Mouse (Mus musculus) heart, adult 18-20 months (tissue): ENCODE data around the gene Mphosph10. TPM values are rescaled to one million over a fixed set of nuclear protein-coding genes. Genes with fewer than 3 reads are reported as not detected.

Experiments used
- DNase-seq, 2 experiments: peaks; one replicate each; pipeline ENCODE4 v3.0.0; 2021 to 2022; ENCODE audit warnings: mixed read lengths in 1 of 2
- long read RNA-seq, 2 experiments: library from polyadenylated mRNA; stranded (forward); transcript quantifications; one replicate each; pipeline ENCODE4 v2.0.0; 2021
- total RNA-seq, 2 experiments: library from RNA; stranded (reverse); gene quantifications; 2 replicates each; pipeline ENCODE4 v1.2.3; 2021

The Mphosph10 gene
- total RNA-seq: 10 to 100 TPM; 11.9 to 13.5 TPM
- long read RNA-seq, experiment 1, transcript Mphosph10-201 (11 exons, 2,248 nt): major isoform, 16 of 16 reads
- long read RNA-seq, experiment 1, partial matches to known transcripts: 0 of 16 reads
- long read RNA-seq, experiment 1, other reads (novel, unspliced or antisense): 0 of 16 reads
- long read RNA-seq, experiment 2, transcript Mphosph10-201 (11 exons, 2,248 nt): major isoform, 7 of 9 reads
- long read RNA-seq, experiment 2, partial matches to known transcripts: 2 of 9 reads
- long read RNA-seq, experiment 2, other reads (novel, unspliced or antisense): 0 of 9 reads

DNA sequence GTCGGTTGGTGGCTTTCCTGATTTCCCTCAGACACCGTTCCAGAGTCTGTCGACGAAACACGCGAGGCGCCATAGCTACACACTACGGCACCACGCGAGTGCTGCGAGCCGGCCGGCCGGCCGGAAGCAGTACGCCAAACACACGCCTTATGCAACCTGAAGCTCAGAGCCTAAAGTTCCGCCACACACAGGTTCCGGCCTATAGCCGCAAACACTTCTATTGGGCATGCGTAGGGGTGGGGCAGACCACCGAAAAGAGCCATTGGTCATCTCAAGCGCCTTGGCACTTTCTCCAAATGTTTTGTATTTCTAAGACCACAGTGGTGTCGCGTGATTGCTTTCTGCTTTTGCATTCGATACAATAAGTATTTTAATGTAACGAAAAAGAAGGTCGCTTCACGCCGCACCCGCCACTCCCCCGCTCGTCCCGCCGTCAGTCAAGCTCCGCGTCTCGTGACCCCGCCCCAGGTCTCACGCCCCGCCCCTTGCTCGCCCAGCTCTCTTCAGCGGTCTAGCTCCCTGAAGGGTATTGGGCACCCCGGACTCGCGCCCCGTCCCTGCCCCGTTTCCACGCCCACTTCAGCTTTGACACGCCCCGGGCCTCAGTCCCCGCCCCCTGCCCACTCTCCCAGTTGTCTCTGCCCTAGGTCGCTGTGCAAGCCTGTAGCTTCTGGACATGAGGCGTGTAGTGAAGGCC is at the start of gene Mphosph10, which contains the start of gene Mcee:
Gene Mphosph10 (minus strand): TSS at position 147 of the 697 bp plus-strand sequence.
Gene Mcee (plus strand): TSS at position 486 of the 697 bp plus-strand sequence.
- peak; percentile 98 to 100 for DNase-seq

DNA sequence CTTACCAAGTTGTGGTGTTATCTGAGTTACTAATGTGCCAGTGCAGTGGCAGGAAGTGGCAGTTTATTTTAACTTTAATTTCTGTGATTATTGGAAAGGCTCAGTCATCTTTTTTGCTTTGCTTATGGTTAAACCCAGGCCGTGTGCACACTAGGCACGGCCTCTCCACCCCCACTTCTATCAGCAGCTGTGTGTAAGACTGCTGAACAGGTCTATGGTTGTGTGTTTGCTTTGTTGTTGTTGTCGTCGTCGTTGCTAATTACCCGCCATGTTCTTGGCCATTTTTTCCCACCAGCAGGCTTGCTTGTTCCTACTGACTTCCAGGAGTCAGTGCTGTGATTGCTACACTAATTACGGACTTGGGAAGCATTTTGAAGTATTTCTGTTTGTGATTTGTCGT is 48.5 kb upstream of the Mphosph10 start:
- DNase-seq: no peak

DNA sequence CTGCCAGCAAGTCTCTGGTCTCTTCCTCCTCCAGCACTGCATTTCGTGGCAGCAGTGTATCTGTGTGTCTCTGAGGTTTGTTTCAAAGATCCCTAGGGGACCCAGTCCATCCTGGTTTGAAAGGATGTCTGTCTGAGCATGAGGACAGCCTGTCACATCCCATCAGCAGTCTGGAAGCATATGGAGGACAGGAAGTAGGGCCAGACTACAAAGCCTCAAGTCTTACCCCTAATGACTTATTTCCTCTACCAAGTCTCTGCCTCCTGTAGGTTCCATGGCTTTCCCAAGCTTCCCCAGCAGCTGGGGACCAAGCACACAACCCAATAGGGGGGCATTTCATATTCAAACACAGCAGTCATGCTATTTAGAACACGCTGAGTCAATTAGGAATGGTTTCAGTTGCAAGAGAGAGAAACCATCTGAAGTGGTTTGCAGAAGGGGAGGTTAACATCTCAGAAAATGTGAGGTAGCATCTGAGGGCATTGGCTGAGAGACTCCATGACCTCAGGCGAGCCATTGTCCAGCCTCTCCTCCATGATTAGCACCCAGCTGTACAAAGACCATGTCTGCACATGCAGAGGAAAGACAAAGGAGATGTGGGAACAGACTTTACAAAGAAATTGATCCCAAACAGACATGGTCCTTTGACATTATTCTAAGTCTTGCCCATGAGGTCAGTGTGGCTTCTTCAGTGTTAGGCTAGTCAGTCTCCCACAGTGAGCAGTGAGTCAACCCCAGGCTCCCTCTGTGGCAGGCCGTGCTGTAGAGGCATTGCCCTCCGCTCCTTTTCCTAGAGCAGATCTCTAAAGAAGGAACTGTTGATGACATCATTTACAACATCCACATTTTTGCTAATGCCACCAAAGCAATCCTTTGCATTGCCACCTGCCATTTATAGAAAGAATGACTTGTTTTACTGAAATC is 47.8 kb upstream of the Mphosph10 start:
- DNase-seq: no peak

DNA sequence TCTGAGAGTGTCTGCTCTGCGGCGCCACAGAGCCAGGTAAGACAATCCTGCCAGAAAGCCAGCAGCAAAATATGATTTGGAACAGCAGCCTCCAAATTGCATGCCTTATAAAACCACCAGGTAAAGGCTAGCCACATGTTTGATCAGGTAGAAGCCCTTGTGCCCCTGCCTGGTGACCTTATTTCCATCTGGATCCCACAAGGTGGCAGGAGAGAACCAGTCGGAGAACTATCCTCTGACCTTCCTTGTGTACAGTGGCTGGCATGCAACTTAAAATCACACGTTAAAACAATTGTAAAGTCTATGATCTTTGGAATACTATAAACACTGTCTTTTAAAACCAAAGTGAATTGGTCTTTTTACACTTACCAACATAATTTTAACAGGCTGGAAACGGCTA is 32.8 kb upstream of the Mphosph10 start:
- no peak for DNase-seq

DNA sequence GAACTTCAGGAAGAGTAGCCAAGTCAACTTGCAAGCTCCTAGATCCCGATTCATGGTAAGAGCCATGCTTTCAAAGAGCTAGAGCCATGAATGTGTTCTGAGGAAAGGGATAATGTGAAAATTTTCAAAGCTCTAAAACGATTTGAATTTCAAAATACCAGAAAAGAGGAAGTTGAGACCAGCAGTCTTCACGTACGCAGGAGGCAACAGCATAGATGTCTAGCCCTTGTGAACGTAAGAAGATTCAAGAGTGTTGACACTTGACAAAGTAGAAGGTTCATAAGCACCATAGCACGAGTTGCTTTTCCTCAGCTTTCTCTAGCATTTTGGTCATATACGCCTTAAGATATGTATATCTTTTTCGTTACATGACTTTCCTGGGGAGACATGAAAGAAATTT is 11.9 kb upstream of the Mphosph10 start:
- DNase-seq: no peak

DNA sequence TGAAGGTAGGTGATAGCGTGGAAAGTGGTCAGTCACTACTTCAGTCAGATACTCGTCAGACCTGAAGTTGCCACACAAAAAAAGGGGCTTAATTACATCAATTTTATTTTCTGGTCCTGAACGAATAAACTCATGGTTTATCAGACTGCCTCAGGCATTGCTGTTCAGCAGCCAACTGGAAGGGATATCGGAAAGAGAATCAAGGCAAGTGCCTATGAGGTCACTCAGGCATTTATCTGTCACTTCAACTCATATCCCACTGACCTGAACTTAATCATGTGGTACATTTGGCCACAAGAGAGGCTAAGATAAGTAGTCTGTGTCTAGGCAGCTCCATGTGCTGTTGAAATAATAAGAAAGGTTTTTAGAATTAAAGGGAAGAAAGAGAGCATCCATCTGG is 10.4 kb upstream of the Mphosph10 start:
- no peak for DNase-seq

DNA sequence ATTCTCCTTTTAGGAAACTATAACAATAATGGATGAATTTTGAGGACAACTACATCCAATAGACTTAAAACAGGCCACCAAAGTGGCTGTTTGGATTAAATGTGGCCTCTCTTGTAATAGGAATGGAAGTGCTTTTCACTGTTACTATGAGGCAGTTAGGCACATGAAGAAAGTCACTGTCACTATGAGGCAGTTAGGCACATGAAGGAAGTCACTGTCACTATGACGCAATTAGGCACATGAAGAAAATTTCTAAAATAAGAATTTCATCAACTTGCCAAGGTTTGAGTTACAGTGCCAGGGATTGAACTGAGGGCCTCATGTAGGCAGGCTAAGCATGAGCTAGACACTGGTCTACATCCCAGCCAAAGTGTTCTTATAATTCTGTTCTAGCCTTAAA is 8.7 kb upstream of the Mphosph10 start:
- DNase-seq: no peak

DNA sequence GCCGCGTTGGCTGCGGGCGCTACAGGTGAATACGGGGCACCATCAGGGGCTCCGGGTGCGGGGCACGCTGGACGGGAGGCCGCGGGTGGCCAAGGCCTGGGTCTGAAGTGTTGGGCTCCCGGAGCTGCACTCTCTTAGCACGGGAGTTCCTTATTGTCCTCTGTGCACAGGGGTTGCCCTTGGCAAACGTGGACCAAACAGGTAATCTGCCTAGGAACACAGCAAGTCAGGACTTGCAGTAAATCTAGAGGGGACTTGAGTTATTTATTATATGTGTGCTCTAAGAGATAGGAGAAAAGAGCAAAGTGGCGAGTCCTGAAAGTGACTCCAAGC is 717 bp upstream of the Mphosph10 start:
- no peak for DNase-seq

DNA sequence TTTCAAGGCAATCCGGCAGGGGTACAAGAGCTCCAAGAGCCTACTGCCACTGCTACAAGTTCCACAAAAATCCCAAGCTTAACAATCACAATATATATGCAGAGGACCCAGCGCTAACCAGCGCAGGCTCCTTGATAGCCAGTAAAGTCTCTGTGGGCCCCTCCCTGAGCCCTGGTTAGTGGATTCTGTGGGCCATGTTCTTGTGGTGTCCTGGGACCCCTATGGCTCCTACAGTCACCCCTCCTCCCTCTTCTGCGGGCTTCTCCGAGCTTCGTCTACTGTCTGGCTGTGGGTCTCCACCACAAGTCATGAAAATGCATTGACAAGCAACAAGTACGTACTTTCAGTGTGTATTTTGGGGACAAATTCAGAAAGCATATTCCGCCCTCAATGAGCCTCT is 589 bp downstream of the Mphosph10 start:
- DNase-seq: peak in 1 of 2 experiments; percentile 23

DNA sequence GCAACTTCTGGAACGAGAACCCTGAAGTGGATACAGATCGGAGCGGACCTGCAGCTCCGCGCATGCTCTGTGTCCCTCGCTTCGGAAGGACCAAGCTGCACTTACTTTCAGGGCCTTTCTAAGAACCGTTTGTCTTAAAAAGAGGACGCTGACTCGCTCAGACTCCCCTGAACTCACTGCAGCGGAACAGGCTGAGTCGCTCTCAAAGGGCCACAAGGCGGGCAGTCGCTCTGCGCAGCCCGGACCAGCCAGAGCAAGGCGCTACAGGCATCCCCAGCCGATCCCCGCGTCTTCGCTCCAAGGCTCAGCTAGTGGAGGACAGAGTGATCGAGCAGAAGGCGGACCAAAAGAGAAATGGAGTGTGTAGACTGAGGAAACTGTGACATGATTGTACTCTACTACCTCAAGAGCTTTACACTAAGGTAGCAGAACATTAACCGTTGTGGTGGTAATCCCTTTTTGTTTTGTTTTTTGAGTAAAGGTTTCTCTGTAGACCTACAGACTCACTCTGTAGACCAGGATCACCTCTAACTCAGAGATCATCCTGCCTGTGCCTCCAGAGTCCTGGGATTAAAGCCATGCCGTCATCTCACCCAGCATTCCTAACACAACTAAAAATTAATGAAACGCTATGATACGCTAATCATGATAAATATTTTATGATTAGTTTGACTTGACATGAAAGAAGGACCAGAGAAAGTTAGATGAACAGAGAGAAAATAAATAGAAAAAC is 18.1 kb downstream of the Mphosph10 start, which contains the start of gene Fan1:
Gene Fan1 (minus strand): TSS at position 266 of the 733 bp plus-strand sequence.
- peak; percentile 91 to 97 for DNase-seq

DNA sequence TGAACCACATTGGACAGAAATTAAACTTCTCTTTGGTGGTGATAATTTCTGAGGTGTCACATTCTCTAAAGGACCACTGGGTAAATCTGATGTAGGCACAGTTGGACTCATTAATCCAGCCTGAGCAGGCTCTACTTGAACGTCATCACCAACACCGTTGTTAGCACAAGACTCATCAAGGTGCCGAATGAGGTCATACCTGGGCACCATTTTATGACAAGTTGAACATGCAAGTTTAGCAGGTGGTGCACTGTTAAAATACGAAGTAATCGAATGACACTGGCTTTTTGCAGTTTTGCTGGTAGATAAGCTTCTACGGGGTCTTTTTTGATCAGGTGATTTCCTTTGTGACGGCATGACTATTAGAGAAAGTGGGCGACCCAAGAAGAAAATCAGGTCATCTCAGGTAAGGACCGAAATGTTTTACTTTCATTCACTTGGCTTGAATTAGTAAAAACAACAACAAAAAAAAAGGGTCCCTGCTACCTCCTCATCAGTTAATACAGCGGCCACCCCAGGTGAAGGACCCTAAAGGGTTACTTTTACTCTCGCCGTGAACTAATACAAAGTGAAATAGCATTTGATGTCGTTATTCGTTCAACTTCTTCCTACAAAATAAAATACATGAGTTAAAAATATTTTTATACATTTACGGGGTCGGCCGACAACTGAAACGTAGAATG is 18.8 kb downstream of the Mphosph10 start:
- no peak for DNase-seq

DNA sequence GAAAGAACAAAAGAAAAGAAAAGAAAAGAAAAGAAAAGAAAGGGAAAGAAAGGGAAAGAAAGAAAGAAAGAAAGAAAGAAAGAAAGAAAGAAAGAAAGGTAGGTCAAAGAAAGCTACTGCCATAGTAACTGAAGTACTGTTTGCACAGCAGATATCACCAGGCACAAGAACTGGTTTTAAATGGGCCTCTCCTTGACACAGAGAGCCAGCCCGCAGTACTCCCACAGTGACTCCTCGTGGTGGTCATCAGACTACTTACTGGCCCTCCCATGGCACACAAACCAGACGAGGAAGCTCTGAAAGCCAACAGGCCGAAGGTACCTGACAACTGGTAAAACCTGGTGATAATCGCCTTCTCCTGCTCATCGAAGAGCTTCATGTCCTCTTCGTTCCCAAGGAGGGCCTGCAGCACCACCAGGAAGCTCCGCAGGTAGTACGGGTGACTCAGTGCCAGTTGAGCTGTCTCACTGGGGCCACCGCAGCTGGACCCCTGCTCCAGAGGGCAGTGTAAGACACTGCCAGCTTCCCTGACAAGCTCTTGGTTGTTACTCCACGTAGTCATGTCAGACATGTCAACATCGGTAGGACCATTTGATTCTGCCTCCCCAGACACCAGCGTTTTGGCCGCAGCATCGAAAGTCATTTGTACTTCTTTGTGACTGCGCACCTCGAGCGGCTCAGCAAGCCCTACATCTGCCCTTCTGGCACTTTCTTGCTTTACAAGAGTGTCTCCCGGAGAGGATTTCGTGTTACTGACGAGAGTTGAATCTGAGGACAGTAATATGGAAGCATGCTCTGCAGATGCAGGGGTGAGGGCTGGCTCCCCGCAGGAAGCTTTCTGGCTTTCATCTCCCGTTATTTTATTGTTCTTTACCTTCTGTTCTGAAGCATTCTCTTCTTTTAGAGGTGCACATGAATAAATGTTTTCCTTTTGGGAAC is 19.9 kb downstream of the Mphosph10 start:
- no peak for DNase-seq

DNA sequence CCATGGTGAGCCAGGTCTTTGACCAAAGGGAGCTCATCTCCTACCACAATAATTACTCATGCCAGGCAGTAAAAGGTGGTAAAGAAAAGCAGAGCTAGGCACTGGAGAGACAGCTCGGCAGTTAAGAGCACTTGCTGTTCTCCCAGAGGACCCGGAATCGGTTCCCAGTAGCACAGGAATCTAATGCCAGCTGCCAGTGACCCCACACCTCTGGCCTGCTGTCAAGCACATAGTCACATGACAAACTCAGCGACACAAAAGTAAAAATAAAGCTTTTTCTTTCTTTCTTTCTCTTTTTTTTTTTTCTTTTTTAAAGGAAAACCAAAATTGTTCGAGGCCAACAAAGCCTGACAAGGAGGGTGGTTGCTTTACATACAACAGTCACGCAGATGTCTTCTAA is 22.2 kb downstream of the Mphosph10 start:
- DNase-seq: no peak

DNA sequence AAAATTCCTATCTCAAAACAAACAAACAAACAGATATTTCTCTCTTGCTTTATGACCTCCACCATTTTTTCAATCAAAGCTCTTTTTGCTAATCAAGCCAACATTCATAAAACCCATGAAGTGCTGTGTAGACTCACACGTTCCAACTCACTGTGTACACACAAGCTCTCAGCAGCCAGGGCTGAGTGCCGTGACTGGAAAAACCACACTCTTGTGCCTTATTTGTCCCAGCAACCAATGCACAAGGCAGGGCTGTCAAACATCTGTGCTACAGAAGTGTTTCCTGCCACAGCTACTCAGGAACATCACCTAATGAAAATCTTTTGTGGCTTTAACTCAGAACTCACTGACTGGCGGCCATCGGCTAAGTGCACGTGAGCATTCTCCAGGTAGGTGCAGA is 26.2 kb downstream of the Mphosph10 start:
- DNase-seq: no peak

DNA sequence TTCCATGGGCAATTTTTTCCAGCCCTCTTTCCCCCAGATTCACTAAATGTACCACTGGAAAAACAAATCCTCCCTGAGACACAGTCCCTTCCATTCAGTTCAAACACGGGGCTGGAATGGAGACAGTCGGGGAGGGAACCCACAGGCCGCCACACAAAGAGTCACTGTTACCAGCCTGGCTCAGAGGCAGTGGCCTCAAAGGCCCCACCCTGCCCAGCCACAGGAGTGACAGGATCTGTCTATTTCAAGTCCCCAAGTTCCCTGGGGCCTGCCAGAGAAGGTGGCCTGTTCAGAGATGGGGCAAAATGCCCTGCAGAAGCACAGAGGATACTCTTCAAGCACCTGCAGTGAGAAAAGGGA is 31.5 kb downstream of the Mphosph10 start:
- no peak for DNase-seq

DNA sequence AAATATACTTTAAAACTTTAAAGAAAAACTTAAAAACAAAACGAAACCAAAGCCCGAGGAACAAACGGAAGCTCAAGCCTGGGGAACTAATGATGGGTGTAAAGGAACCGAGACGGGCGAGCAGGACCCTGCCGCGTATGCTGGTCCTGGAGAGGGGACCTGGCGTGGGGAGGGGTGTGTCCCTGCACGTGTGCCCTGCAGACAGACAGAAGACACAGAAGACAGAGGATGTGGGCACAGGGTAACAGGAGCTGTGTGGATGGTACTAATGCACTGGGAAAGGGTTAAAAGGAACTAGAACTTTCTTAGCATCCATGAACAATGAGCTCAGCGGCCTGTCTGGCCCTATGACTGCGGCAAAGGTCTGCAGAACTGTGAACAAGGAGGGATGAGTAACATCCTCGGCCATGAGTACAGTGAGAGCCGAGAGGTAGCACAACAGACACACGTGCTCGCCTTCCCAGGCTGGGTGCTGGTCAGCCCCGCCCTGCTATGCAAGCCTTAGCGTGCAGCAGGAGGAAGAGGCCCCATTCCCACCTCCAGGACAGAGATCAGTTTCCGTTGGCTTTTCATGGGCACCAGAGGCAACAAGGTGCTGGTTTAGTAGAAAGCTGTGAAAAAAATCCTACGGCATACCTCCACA is 32.0 kb downstream of the Mphosph10 start:
- no peak for DNase-seq

DNA sequence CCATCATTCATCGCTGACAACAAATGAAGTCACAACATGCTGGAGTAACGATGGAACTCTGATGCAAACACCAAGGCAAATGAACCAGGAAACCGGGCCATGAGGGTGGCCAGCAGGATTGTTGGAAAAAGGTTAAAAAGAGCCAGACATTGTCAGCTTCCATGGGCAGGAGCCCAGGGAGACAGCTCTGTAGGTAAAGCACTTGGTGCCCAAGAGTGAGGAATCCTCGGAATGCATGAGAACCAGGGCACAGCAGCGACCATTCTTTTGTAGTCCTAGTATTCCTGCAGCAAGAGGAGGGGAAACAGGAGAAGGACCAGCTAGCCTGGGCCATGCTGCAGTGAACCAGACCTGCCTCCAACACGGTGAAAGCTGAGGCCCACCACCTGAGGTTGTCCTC is 33.4 kb downstream of the Mphosph10 start:
- DNase-seq: no peak

DNA sequence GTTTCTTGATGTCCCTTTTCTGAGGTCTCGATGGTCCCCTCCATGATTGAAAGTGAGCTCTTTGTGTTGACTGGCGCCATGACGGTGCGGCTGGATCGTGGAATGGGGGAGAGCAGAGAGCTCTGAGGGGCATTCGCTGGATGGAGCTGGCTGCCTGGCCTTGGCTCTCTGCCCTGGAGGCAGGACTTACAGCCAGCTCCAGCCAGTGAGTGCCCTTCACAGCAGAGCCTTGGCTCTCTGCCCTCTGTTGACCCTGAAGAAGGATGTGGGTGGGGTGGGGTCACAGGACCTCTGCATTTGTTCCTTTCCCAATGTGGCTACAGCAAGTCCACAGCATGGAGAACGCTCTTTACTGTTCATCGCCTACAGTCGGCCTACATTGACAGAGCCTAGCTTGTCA is 34.7 kb downstream of the Mphosph10 start:
- peak; percentile 59 to 82 for DNase-seq

DNA sequence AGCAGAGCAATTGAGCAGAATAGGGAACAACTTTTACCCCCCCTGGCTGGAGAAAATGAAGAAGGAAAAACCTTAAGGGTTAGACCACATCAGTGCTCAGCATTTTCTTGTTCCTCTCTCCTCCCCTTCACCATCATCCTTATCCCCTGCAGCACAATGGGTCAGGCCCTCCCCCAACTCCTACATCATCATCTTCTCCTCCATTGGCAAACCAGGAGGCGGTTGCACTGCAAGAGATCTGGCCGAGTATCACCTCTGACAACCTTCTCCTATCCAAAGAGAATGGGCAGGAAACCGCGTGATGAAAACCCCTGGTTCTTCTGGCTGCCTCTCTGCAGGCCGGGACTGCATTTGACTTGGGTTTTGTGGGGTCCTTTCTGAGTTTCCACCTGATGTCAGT is 35.4 kb downstream of the Mphosph10 start:
- DNase-seq: peak in 1 of 2 experiments; percentile 12

DNA sequence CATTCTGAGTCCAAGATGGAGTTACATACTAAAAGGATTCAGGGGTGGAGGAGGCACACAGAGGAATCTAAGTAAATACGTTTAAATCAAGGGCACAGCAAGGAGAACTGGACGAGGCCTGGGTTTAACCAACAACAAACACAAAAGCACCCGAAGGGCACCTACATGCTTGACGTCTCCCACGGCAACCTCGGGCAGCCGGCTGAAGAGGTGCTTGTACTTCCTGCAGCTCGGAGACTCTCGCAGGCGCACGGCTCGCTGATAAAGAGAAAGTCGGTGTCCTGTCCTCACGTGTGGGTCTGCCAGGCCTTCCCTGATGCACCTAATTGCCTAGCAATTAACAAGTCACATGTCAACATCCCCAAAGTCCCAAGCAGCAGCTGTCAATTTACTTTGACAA is 37.9 kb downstream of the Mphosph10 start:
- DNase-seq: no peak
